Mouse (Mus musculus) T-helper 2 cell (primary cell): ENCODE measurements around the gene Gzmk.

Experiments used
- in situ Hi-C: fragments of 300-600 bp; cut with MboI, MseI; formaldehyde crosslinking; loops from one replicate; pipeline ENCODE4 v1.15.1; 2025; ENCODE audit warnings: high pct_unique_total_duplicates

The Gzmk gene

GRCm38 (mm10) chr13:113203146-113203545 is 22.6 kb downstream of the Gzmk start:
- in situ Hi-C loops = no loop called here

- in situ Hi-C loops = no loop called here
These were observed 23.5 kb downstream of the Gzmk start for GRCm38 (mm10) chr13:113202184-113202583.

- in situ Hi-C loops = no loop called here
These were observed 24.1 kb downstream of the Gzmk start for GRCm38 (mm10) chr13:113201631-113202030.

- in situ Hi-C loops = no loop called here
These were observed 25.0 kb downstream of the Gzmk start for GRCm38 (mm10) chr13:113200726-113201125.

- in situ Hi-C loops = no loop called here
These were observed 26.4 kb downstream of the Gzmk start for GRCm38 (mm10) chr13:113199331-113199730.

GRCm38 (mm10) chr13:113197872-113198502 is 27.7 kb downstream of the Gzmk start:
- in situ Hi-C loops = no loop called here

GRCm38 (mm10) chr13:113196808-113197674 is 28.7 kb downstream of the Gzmk start:
- in situ Hi-C loops = no loop called here

GRCm38 (mm10) chr13:113183720-113184119 is 42.0 kb downstream of the Gzmk start:
- in situ Hi-C loops = no loop called here

- in situ Hi-C loops = no loop called here
These were observed 42.4 kb downstream of the Gzmk start for GRCm38 (mm10) chr13:113183310-113183709.

- in situ Hi-C loops = loop anchor here (5.0 kb wide), 1 partner anchor 102 kb away; no protein-coding TSS in a partner anchor
These were observed 51.5 kb downstream of the Gzmk start for GRCm38 (mm10) chr13:113174162-113174561.

GRCm38 (mm10) chr13:113170256-113170655 is 55.5 kb downstream of the Gzmk start:
- in situ Hi-C loops = loop anchor here (5.0 kb wide), 1 partner anchor 98 kb away; no protein-coding TSS in a partner anchor

GRCm38 (mm10) chr13:113168018-113168534 is 57.6 kb downstream of the Gzmk start:
- in situ Hi-C loops = no loop called here

GRCm38 (mm10) chr13:113164252-113165005 is 61.3 kb downstream of the Gzmk start:
- in situ Hi-C loops = no loop called here

GRCm38 (mm10) chr13:113151556-113151955 is 74.2 kb downstream of the Gzmk start:
- in situ Hi-C loops = no loop called here

- in situ Hi-C loops = no loop called here
These were observed 86.1 kb downstream of the Gzmk start for GRCm38 (mm10) chr13:113139597-113139996.

- in situ Hi-C loops = no loop called here
These were observed 95.7 kb downstream of the Gzmk start for GRCm38 (mm10) chr13:113129974-113130373.
